Mouse (Mus musculus) heart, embryonic 10.5 days (tissue): ENCODE results near the gene Rhbdd3. TPM values are rescaled to one million over a fixed set of nuclear protein-coding genes. Genes with fewer than 3 reads are reported as not detected.

ENCODE experiments used
- DNase-seq: peaks from one replicate; pipeline ENCODE4 v3.0.0-alpha.2; 2017; ENCODE audit warnings: low spot score
- H3K27ac ChIP-seq: fragments of 300-500 bp; sonication (generic); 2 replicates; pipeline ENCODE4 v1.5.1; 2016; ENCODE audit warnings: mild to moderate bottlenecking
- H3K27me3 ChIP-seq: fragments of 300-500 bp; sonication (generic); 2 replicates; pipeline ENCODE4 v1.6.1; 2016; ENCODE audit warnings: mild to moderate bottlenecking; ENCODE audit not compliant: poor library complexity, insufficient read depth, severe bottlenecking
- H3K36me3 ChIP-seq: fragments of 300-500 bp; sonication (generic); 2 replicates; pipeline ENCODE4 v1.6.1; 2016; ENCODE audit warnings: mild to moderate bottlenecking, moderate library complexity
- H3K4me1 ChIP-seq: fragments of 300-500 bp; sonication (generic); 2 replicates; pipeline ENCODE4 v1.6.1; 2016; ENCODE audit warnings: mild to moderate bottlenecking
- H3K4me3 ChIP-seq: fragments of 300-500 bp; sonication (generic); 2 replicates; pipeline ENCODE4 v1.5.1; 2016; ENCODE audit warnings: mild to moderate bottlenecking, moderate library complexity
- H3K9me3 ChIP-seq: fragments of 300-500 bp; sonication (generic); 2 replicates; pipeline ENCODE4 v1.6.1; 2016; ENCODE audit warnings: mild to moderate bottlenecking, moderate library complexity
- WGBS: fragments of 180-500 bp; shearing (Covaris S2); methylation state at CpG from one replicate; pipeline ENCODE4 v1.1.7; 2016; 5-methylcytosine and 5-hydroxymethylcytosine counted together
- polyA plus RNA-seq: library from polyadenylated mRNA; unstranded; fragments of >200 nt; fragmentation: Nextera tagmentation; extraction: Ambion mirVana; gene quantifications from 2 replicates; pipeline ENCODE4 v1.2.1, GENCODE M21; 2016

Gene Rhbdd3
- polyA plus RNA-seq, 1 experiment from 2014 or later = 34.2 TPM

GRCm38 (mm10) chr11:5059704-5060156 lies 39.0 kb upstream of the Rhbdd3 start:
- H3K4me1 ChIP-seq = peaks cover 77% of the 10 kb centered on the region
- WGBS = 11% methylated on average over 27 of the region's 27 CpGs
- 0 out of 2 replicates have a peak overlapping the region, but pooled peaks have one; percentile 25 for H3K4me3 ChIP-seq

GRCm38 (mm10) chr11:5060756-5061412 lies 37.8 kb upstream of the Rhbdd3 start:
- Histone ChIP-seq H3K36me3 (0 out of 2 replicates have a peak, but pooled peaks cover 8% of the 10 kb centered on the region), H3K4me1 (peaks cover 73% of the 10 kb centered on the region), H3K4me3 (peak overlapping the region; percentile 60), H3K9me3 (peaks cover 2% of the 10 kb centered on the region; the same call in 1 of the 2 replicates), H3K27me3 (peaks cover 89% of the 10 kb centered on the region), H3K27ac (peak overlapping the region; percentile 71; the same call in 1 of the 2 replicates)
- 55% methylated on average over 28 of the region's 28 CpGs for WGBS
- no peak for DNase-seq

More at GRCm38 (mm10) chr11:5059704-5060156, 39.0 kb upstream of the Rhbdd3 start:
- peaks cover 99% of the 10 kb centered on the region for H3K27me3 ChIP-seq
- H3K27ac ChIP-seq = no peak overlapping the region
- H3K36me3 ChIP-seq = 0 out of 2 replicates have a peak, but pooled peaks cover 8% of the 10 kb centered on the region
- DNase-seq = no peak
- peaks cover 2% of the 10 kb centered on the region; the same call in 1 of the 2 replicates for H3K9me3 ChIP-seq

GRCm38 (mm10) chr11:5061413-5062139 lies 37.1 kb upstream of the Rhbdd3 start:
- peaks cover 82% of the 10 kb centered on the region for H3K27me3 ChIP-seq
- H3K4me3 ChIP-seq = peak overlapping the region; percentile 60
- peaks cover 2% of the 10 kb centered on the region; the same call in 1 of the 2 replicates for H3K9me3 ChIP-seq
- H3K4me1 ChIP-seq = peaks cover 66% of the 10 kb centered on the region
- peak; percentile 94 for DNase-seq
- 0 out of 2 replicates have a peak, but pooled peaks cover 8% of the 10 kb centered on the region for H3K36me3 ChIP-seq
- 2% methylated on average over 62 of the region's 62 CpGs for WGBS
- H3K27ac ChIP-seq = peak overlapping the region; percentile 71

- Histone ChIP-seq H3K4me3 (peak overlapping the region; percentile 60), H3K4me1 (peaks cover 63% of the 10 kb centered on the region), H3K27me3 (peaks cover 74% of the 10 kb centered on the region), H3K27ac (peak overlapping the region; percentile 71; the same call in 1 of the 2 replicates), H3K9me3 (peaks cover 2% of the 10 kb centered on the region; the same call in 1 of the 2 replicates), H3K36me3 (0 out of 2 replicates have a peak, but pooled peaks cover 8% of the 10 kb centered on the region)
- WGBS = 21% methylated on average over 13 of the region's 13 CpGs
- no peak for DNase-seq
Measured at GRCm38 (mm10) chr11:5062326-5062725, 36.4 kb upstream of the Rhbdd3 start.

GRCm38 (mm10) chr11:5062860-5063505 lies 35.7 kb upstream of the Rhbdd3 start:
- H3K27me3 ChIP-seq = peaks cover 68% of the 10 kb centered on the region
- 66% methylated on average over 13 of the region's 13 CpGs for WGBS
- no peak for DNase-seq
- peaks cover 2% of the 10 kb centered on the region; the same call in 1 of the 2 replicates for H3K9me3 ChIP-seq
- H3K4me3 ChIP-seq = peak overlapping the region; percentile 60; the same call in 1 of the 2 replicates
- peaks cover 57% of the 10 kb centered on the region for H3K4me1 ChIP-seq
- H3K27ac ChIP-seq = no peak overlapping the region
- H3K36me3 ChIP-seq = peaks cover 13% of the 10 kb centered on the region

- WGBS = 57% methylated on average over 31 of the region's 31 CpGs
- Histone ChIP-seq H3K9me3 (peaks cover 2% of the 10 kb centered on the region; the same call in 1 of the 2 replicates), H3K27ac (peak overlapping the region; percentile 30; the same call in 1 of the 2 replicates), H3K4me3 (peak overlapping the region; percentile 77), H3K4me1 (peaks cover 53% of the 10 kb centered on the region), H3K27me3 (peaks cover 61% of the 10 kb centered on the region), H3K36me3 (peaks cover 21% of the 10 kb centered on the region)
- DNase-seq = no peak
Measured at GRCm38 (mm10) chr11:5063561-5064281, 35.0 kb upstream of the Rhbdd3 start.

- Histone ChIP-seq H3K4me3 (peak overlapping the region; percentile 77), H3K9me3 (peaks cover 2% of the 10 kb centered on the region; the same call in 1 of the 2 replicates), H3K36me3 (peaks cover 28% of the 10 kb centered on the region), H3K27ac (peak overlapping the region; percentile 86), H3K4me1 (peaks cover 47% of the 10 kb centered on the region), H3K27me3 (peaks cover 53% of the 10 kb centered on the region)
- 11% methylated on average over 38 of the region's 38 CpGs for WGBS
- DNase-seq = no peak
Measured at GRCm38 (mm10) chr11:5064282-5065055, 34.3 kb upstream of the Rhbdd3 start.

- H3K27ac ChIP-seq = peak within 1 kb of the TSS; percentile 86
- peak; percentile 93 for DNase-seq
Measured at GRCm38 (mm10) chr11:5065056-5065821, 33.5 kb upstream of the Rhbdd3 start, which contains the start of gene Gas2l1. Gene Gas2l1 (minus strand): TSS chr11:5065327.

GRCm38 (mm10) chr11:5067063-5067462 lies 31.7 kb upstream of the Rhbdd3 start:
- H3K27ac ChIP-seq = no peak overlapping the region
- no peaks in the 10 kb centered on the region for H3K9me3 ChIP-seq
- H3K36me3 ChIP-seq = peaks cover 48% of the 10 kb centered on the region
- H3K27me3 ChIP-seq = peaks cover 27% of the 10 kb centered on the region
- H3K4me3 ChIP-seq = no peak overlapping the region
- DNase-seq = no peak
- H3K4me1 ChIP-seq = peaks cover 29% of the 10 kb centered on the region

More at GRCm38 (mm10) chr11:5065056-5065821, 33.5 kb upstream of the Rhbdd3 start, which contains the start of gene Gas2l1:
- H3K4me3 ChIP-seq = peak within 1 kb of the TSS; percentile 77
- H3K27me3 ChIP-seq = peaks cover 45% of the 10 kb centered on the region
- peaks cover 35% of the 10 kb centered on the region for H3K36me3 ChIP-seq
- H3K4me1 ChIP-seq = peaks cover 43% of the 10 kb centered on the region
- 1% methylated on average over 50 of the region's 50 CpGs for WGBS
- H3K9me3 ChIP-seq = peaks cover 2% of the 10 kb centered on the region; the same call in 1 of the 2 replicates

- Histone ChIP-seq H3K36me3 (peaks cover 58% of the 10 kb centered on the region), H3K9me3 (no peaks in the 10 kb centered on the region), H3K27me3 (peaks cover 14% of the 10 kb centered on the region), H3K27ac (no peak overlapping the region), H3K4me3 (no peak overlapping the region), H3K4me1 (peaks cover 16% of the 10 kb centered on the region)
- DNase-seq = no peak
- WGBS = 85% methylated on average over 9 of the region's 9 CpGs
Measured at GRCm38 (mm10) chr11:5068126-5068971, 30.4 kb upstream of the Rhbdd3 start.
